Comparison of ENCODE assay signal across 21 mouse cellular contexts in genomic region chr17:4175006-4175405, GRCm38 (mm10).
DNase-seq lines count a peak whose midpoint lies in the region; ATAC-seq lines count a peak whose summit lies in the region.
"Had no signal": no experiment of that assay in that cellular context is flagged by ENCODE, and none has a peak within 500 bp of the region (broad histone marks: within the 10 kb centered on the region; RNA-seq: fewer than 3 reads in every experiment).

No protein-coding gene starts in this region.

- no peak for ATAC-seq in heart, embryonic 12.5 days (ENCODE audit: insufficient number of reproducible peaks, low FRiP score)
- ATAC-seq in kidney, embryonic 16.5 days (ENCODE audit: low FRiP score, low TSS enrichment): no peak
- ATAC-seq in embryonic facial prominence, embryonic 14.5 days (ENCODE audit: low read depth): no peak
- ATAC-seq: hindbrain, postnatal 0 days; intestine, postnatal 0 days had no signal

- H3K4me2 ChIP-seq in heart, embryonic 12.5 days: no peak overlapping the region
- no peak overlapping the region for H3K4me2 ChIP-seq in kidney, embryonic 16.5 days (replicated peaks; ENCODE audit: low read depth, low read length)
- H3K4me2 ChIP-seq in embryonic facial prominence, embryonic 14.5 days (ENCODE audit: low read depth, low read length): no peak overlapping the region
- H3K4me2 ChIP-seq: liver, embryonic 11.5 days; midbrain, embryonic 11.5 days; neural tube, embryonic 12.5 days had no signal

- H3K4me3 ChIP-seq in heart, embryonic 12.5 days: no peak overlapping the region
- no peak overlapping the region for H3K4me3 ChIP-seq in kidney, embryonic 16.5 days (ENCODE audit: low read length)
- H3K4me3 ChIP-seq in embryonic facial prominence, embryonic 14.5 days (ENCODE audit: low read depth, low read length): no peak overlapping the region
- H3K4me3 ChIP-seq: forebrain, embryonic 10.5 days; neural tube, embryonic 12.5 days had no signal

- 0 out of 2 replicates have a peak, but pooled peaks cover 4% of the 10 kb centered on the region for H3K9me3 ChIP-seq in heart, embryonic 12.5 days (replicated peaks)
- no peaks in the 10 kb centered on the region; the same call in 1 of the 2 replicates for H3K9me3 ChIP-seq in kidney, embryonic 16.5 days (ENCODE audit: low read length)
- H3K9me3 ChIP-seq in embryonic facial prominence, embryonic 14.5 days (ENCODE audit: control insufficient read depth, low read length): no peaks in the 10 kb centered on the region
- H3K9me3 ChIP-seq: forebrain, embryonic 10.5 days; neural tube, embryonic 12.5 days had no signal

- no peak overlapping the region for H3K9ac ChIP-seq in heart, embryonic 12.5 days
- no peak overlapping the region for H3K9ac ChIP-seq in kidney, embryonic 16.5 days (replicated peaks; ENCODE audit: low read length)
- no peak overlapping the region for H3K9ac ChIP-seq in embryonic facial prominence, embryonic 14.5 days (ENCODE audit: low read depth, low read length)
- H3K9ac ChIP-seq: neural tube, embryonic 12.5 days had no signal

- H3K27me3 ChIP-seq in heart, embryonic 12.5 days (replicated peaks): no peaks in the 10 kb centered on the region
- no peaks in the 10 kb centered on the region for H3K27me3 ChIP-seq in kidney, embryonic 16.5 days (ENCODE audit: insufficient read depth, low read length)
- no peaks in the 10 kb centered on the region for H3K27me3 ChIP-seq in embryonic facial prominence, embryonic 14.5 days (replicated peaks; ENCODE audit: control insufficient read depth, insufficient read depth, low read length)
- H3K27me3 ChIP-seq: neural tube, embryonic 12.5 days had no signal

- no peak for DNase-seq in heart, postnatal 10 days
- no peak for DNase-seq in kidney, postnatal 10 days
- DNase-seq in ZHBTc4 (ENCODE audit: low read depth, low spot score): peak; percentile 19
- peak; percentile 17 for DNase-seq in embryonic facial prominence, embryonic 14.5 days (ENCODE audit: low spot score)
- DNase-seq in layer of hippocampus, postnatal 14 days (ENCODE audit: low spot score in 2 of 2): no peak
- DNase-seq: adrenal gland, postnatal 14 days; cerebellum, adult 11 months; kidney, postnatal 25 days; lung, adult 2 months; right cerebral cortex, postnatal 14 days; spleen, adult 18-20 months; thymus, postnatal 25 days had no signal

- no peaks in the 10 kb centered on the region for H3K36me3 ChIP-seq in heart, embryonic 12.5 days
- H3K36me3 ChIP-seq in kidney, embryonic 16.5 days (ENCODE audit: insufficient read depth, low read length): no peaks in the 10 kb centered on the region
- H3K36me3 ChIP-seq in embryonic facial prominence, embryonic 14.5 days (ENCODE audit: control insufficient read depth, insufficient read depth, low read length): no peaks in the 10 kb centered on the region
- H3K36me3 ChIP-seq: forebrain, embryonic 10.5 days; neural tube, embryonic 12.5 days had no signal

- peak overlapping the region; percentile 85 for H3K27ac ChIP-seq in heart, embryonic 12.5 days (ENCODE audit: poor library complexity, severe bottlenecking)
- peak overlapping the region; percentile 60; the same call in 1 of the 2 replicates for H3K27ac ChIP-seq in kidney, embryonic 16.5 days (ENCODE audit: low read length)
- no peak overlapping the region for H3K27ac ChIP-seq in embryonic facial prominence, embryonic 14.5 days (replicated peaks; ENCODE audit: low read depth, low read length)
- H3K27ac ChIP-seq: forebrain, embryonic 10.5 days; hindbrain, postnatal 0 days; macrophage; neural tube, embryonic 12.5 days had no signal

- H3K4me1 ChIP-seq in heart, embryonic 12.5 days (replicated peaks): peaks cover 16% of the 10 kb centered on the region
- peaks cover 16% of the 10 kb centered on the region for H3K4me1 ChIP-seq in kidney, embryonic 16.5 days (ENCODE audit: insufficient read depth, low read length)
- H3K4me1 ChIP-seq in embryonic facial prominence, embryonic 14.5 days (ENCODE audit: control insufficient read depth, insufficient read depth, low read length): peaks cover 13% of the 10 kb centered on the region
- H3K4me1 ChIP-seq: neural tube, embryonic 12.5 days had no signal

- 55% methylated on average over 9 of the region's 9 CpGs for WGBS in heart, embryonic 12.5 days
- 75% methylated on average over 9 of the region's 9 CpGs for WGBS in kidney, embryonic 16.5 days
- WGBS in embryonic facial prominence, embryonic 14.5 days: 41% methylated on average over 9 of the region's 9 CpGs

- intact Hi-C loops in heart, postnatal 10 days (cut with DNase I): no loop called here

Comparison
In these comparisons a context has a peak if more than half of its experiments do, and no peak if none do; other contexts are left out.
1. DNase-seq: peak in ZHBTc4 (single experiment) and embryonic facial prominence, embryonic 14.5 days (single experiment); none in heart, postnatal 10 days (0 of 2), kidney, postnatal 10 days (single experiment) and layer of hippocampus, postnatal 14 days (0 of 2).